Mouse (Mus musculus) embryonic facial prominence, embryonic 11.5 days (tissue): Measurements from ENCODE around the gene Gm5269. TPM values are rescaled to one million over a fixed set of nuclear protein-coding genes. Genes with fewer than 3 reads are reported as not detected.

Experiments used
- ATAC-seq: fragments of 200-750 bp; cut with Nextera tagmentation; replicated peaks from 2 replicates; pipeline ENCODE4 v1.8.0; 2017; ENCODE audit warnings: low read depth; ENCODE audit not compliant: insufficient number of reproducible peaks, low FRiP score, low TSS enrichment
- DNase-seq: peaks from one replicate; pipeline ENCODE4 v3.0.0-alpha.2; 2015; ENCODE audit warnings: low spot score
- H3K27ac ChIP-seq: fragments of 300-500 bp; sonication (generic); replicated peaks from 2 replicates; pipeline ENCODE4 v1.5.1; 2014; ENCODE audit warnings: mild to moderate bottlenecking, low read depth, low read length, control low read depth
- H3K27me3 ChIP-seq: fragments of 300-500 bp; sonication (generic); 2 replicates; pipeline ENCODE4 v1.6.1; 2014; ENCODE audit warnings: mild to moderate bottlenecking, low read length, moderate library complexity, mixed read lengths; ENCODE audit not compliant: control insufficient read depth, insufficient read depth
- H3K36me3 ChIP-seq: fragments of 300-500 bp; sonication (generic); replicated peaks from 2 replicates; pipeline ENCODE4 v1.6.1; 2014; ENCODE audit warnings: low read depth, mild to moderate bottlenecking, low read length, moderate library complexity, mixed read lengths; ENCODE audit not compliant: control insufficient read depth, insufficient read depth
- H3K4me1 ChIP-seq: fragments of 300-500 bp; sonication (generic); 2 replicates; pipeline ENCODE4 v1.6.1; 2014; ENCODE audit warnings: low read length, mixed read lengths; ENCODE audit not compliant: control insufficient read depth, insufficient read depth
- H3K4me2 ChIP-seq: fragments of 300-500 bp; sonication (generic); 2 replicates; pipeline ENCODE4 v1.6.1; 2014; ENCODE audit warnings: low read depth, mild to moderate bottlenecking, control low read depth, low read length, moderate library complexity
- H3K4me3 ChIP-seq: fragments of 300-500 bp; sonication (generic); 2 replicates; pipeline ENCODE4 v1.5.1; 2014; ENCODE audit warnings: low read depth, low read length, control low read depth
- H3K9ac ChIP-seq: fragments of 300-500 bp; sonication (generic); replicated peaks from 2 replicates; pipeline ENCODE4 v1.6.1; 2014; ENCODE audit warnings: mild to moderate bottlenecking, control low read depth, low read length
- H3K9me3 ChIP-seq: fragments of 300-500 bp; sonication (generic); replicated peaks from 2 replicates; pipeline ENCODE4 v1.6.1; 2016; ENCODE audit warnings: mild to moderate bottlenecking, low read length, inconsistent platforms, mixed read lengths; ENCODE audit not compliant: control insufficient read depth
- WGBS: fragments of 180-500 bp; shearing (Covaris S2); extraction: QIAGEN DNeasy Blood & Tissue Kit; methylation state at CpG from one replicate; pipeline ENCODE4 v1.1.7; 2014; 5-methylcytosine and 5-hydroxymethylcytosine counted together
- polyA plus RNA-seq: library from polyadenylated mRNA; unstranded; fragments of >200 nt; fragmentation: Nextera tagmentation; extraction: Ambion mirVana; gene quantifications from 2 replicates; pipeline ENCODE4 v1.2.1, GENCODE M21; 2014

The Gm5269 gene
- polyA plus RNA-seq: not detected in 2 replicates

DNA sequence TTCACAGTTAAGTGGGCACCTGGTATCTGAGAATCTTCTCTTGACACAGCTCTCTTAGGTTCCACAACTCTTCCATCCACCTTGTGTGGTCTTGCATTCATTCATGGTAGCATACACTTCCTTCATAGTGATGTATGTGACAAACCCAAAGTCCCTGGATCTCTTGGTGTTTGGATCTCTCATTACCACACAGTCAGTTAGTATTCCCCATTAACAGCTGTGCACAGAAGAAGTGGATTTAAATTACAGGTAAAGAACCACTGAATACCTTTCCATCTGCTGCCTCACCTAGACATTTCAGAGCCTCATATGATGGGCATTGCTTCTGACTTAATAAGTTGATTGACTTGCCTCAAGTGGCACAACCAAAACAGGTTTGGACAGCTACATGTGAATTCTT lies at the start of gene Gm5269:
Gene Gm5269, minus strand, starts transcription at position 101 of the 400 bp plus-strand sequence.
- H3K4me2 ChIP-seq: no peak within 1 kb of the TSS
- no peak for ATAC-seq

DNA sequence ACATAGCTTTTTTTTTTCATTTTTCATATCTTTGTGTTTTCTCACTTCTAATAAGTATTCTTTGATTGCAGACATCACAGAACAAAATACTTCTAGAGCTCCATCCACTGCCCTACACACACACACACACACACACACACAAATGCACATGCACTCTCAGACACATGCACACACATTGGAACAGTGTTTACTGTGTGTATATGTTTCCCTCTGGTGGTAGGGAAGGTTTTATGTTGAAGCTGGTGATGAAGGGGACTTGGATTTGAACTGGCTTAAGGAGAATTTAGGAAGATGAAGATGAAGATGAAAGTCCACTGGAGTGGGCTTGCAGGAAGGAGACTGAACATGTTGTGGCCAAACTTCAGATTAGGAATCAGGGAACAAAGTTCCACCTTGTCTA lies 41.1 kb upstream of the Gm5269 start:
- H3K4me2 ChIP-seq: no peak overlapping the region
- H3K27ac ChIP-seq: no peak overlapping the region
- no peaks in the 10 kb centered on the region for H3K36me3 ChIP-seq
- H3K9ac ChIP-seq: no peak overlapping the region
- H3K4me1 ChIP-seq: 0 out of 2 replicates have a peak, but pooled peaks cover 2% of the 10 kb centered on the region
- DNase-seq (no peak), ATAC-seq (no peak)
- peaks cover 7% of the 10 kb centered on the region; the same call in 1 of the 2 replicates for H3K27me3 ChIP-seq
- no peaks in the 10 kb centered on the region for H3K9me3 ChIP-seq
- no peak overlapping the region for H3K4me3 ChIP-seq

More for the DNA sequence above, at the start of gene Gm5269:
- no peak within 1 kb of the TSS for H3K27ac ChIP-seq
- no peak within 1 kb of the TSS for H3K9ac ChIP-seq
- H3K4me3 ChIP-seq: no peak within 1 kb of the TSS
- no peak for DNase-seq
- no peaks in the 10 kb centered on the region for H3K9me3 ChIP-seq
- H3K4me1 ChIP-seq: no peaks in the 10 kb centered on the region
- H3K27me3 ChIP-seq: no peaks in the 10 kb centered on the region
- no peaks in the 10 kb centered on the region for H3K36me3 ChIP-seq

DNA sequence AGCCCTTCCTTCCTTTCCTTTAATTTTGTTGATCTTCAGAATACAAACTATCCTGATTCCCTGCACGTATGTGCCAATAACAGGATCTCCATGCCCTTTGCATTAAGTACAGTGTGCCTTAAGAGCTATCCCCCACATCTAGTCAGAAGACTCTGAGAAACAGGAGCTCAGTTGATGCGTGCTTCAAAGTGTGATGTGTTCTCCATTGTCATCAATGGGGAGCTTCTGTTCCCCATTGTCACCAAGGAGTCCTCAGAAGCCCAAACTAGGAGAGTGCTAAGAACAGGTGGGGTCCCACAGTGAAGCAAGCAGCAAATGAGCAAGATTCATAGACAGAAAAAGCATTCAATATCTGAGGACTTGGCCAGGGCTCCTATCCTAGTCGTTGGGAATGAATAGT lies 36.8 kb upstream of the Gm5269 start:
- Histone ChIP-seq H3K27me3 (peaks cover 8% of the 10 kb centered on the region; the same call in 1 of the 2 replicates), H3K36me3 (no peaks in the 10 kb centered on the region), H3K27ac (no peak overlapping the region), H3K4me1 (0 out of 2 replicates have a peak, but pooled peaks cover 4% of the 10 kb centered on the region), H3K4me3 (no peak overlapping the region), H3K4me2 (no peak overlapping the region), H3K9me3 (no peaks in the 10 kb centered on the region), H3K9ac (no peak overlapping the region)
- ATAC-seq (no peak), DNase-seq (no peak)
- 41% methylated on average over 3 of the region's 3 CpGs for WGBS

DNA sequence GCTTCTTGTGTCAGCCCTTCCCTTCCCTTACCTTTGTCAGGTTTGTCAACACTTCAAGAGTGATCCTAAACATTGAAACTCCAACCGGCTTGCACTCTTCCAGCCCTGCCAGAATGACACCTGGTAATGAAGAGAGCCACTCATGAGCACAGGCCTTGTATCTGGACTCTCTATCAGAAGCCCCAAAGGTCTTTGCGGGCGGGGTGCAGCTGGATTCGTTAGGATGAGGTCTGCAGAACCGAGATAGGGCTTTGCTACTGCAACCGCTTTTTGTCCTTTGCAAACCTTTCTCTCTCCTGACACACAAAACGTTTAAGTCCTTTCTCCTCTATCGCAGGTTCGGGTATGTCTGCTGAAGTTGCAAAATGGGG lies 36.3 kb upstream of the Gm5269 start, which contains the start of gene Slc40a1:
Gene Slc40a1, minus strand, starts transcription at position 131 of the 371 bp plus-strand sequence.
- Histone ChIP-seq H3K27ac (no peak within 1 kb of the TSS; the same call in 1 of the 2 replicates), H3K27me3 (peaks cover 8% of the 10 kb centered on the region; the same call in 1 of the 2 replicates), H3K4me3 (peak within 1 kb of the TSS; percentile 58), H3K9ac (peak within 1 kb of the TSS; percentile 44), H3K9me3 (no peaks in the 10 kb centered on the region), H3K36me3 (no peaks in the 10 kb centered on the region), H3K4me1 (0 out of 2 replicates have a peak, but pooled peaks cover 4% of the 10 kb centered on the region), H3K4me2 (peak within 1 kb of the TSS; percentile 89)
- DNase-seq: no peak
- ATAC-seq: no peak
- WGBS: 14% methylated on average over 9 of the region's 9 CpGs

DNA sequence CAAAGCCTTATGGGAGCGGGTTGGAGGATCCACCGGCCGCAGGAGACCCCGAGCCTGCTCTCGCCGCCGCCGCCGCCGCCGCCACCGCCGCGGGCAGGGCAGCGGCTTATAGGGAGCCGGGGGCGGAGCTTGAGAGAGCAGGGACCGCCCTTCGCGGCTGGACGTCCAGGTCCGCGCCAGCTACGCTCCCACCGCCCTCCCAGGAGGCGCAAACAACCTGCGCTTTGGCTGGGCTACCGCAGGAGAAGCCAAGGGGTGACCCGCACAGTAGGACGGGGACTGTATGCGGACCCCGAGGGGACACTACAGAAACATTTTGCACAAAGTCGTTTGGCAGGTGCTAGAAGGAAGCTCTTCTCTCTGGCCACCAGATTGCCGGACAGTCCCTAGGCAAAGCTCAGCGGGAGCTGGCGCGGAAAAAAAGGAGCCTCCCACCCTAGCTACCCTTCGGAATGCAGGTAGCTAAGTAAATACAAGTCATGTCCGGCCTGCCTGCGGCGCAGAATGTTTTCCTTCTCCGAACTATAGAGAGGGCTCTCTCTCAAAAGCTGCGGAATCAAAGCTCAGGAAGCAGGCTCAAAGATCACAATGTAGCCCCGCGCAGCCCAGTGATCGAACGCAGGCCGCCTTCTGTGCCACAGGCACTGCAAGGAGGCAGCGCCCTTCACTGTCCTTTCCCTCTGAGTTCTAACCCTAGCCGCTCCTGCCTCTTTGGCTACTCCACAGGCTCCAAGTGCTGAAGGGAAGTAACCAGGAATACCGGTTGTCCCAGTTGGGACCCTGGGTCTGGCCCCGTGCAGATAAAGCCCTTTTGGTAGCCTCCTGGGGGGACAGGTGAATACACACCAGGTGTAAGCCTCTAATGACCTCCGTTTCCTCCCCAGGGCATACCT lies 35.7 kb upstream of the Gm5269 start:
- Histone ChIP-seq H3K36me3 (no peaks in the 10 kb centered on the region), H3K4me2 (peak overlapping the region; percentile 89), H3K27me3 (peaks cover 8% of the 10 kb centered on the region; the same call in 1 of the 2 replicates), H3K9ac (peak overlapping the region; percentile 44), H3K27ac (no peak overlapping the region; the same call in 1 of the 2 replicates), H3K9me3 (no peaks in the 10 kb centered on the region), H3K4me1 (0 out of 2 replicates have a peak, but pooled peaks cover 4% of the 10 kb centered on the region), H3K4me3 (peak overlapping the region; percentile 58)
- ATAC-seq (peak; percentile 98), DNase-seq (peak; percentile 85)
- WGBS: under 1% methylated on average over 47 of the region's 53 CpGs

DNA sequence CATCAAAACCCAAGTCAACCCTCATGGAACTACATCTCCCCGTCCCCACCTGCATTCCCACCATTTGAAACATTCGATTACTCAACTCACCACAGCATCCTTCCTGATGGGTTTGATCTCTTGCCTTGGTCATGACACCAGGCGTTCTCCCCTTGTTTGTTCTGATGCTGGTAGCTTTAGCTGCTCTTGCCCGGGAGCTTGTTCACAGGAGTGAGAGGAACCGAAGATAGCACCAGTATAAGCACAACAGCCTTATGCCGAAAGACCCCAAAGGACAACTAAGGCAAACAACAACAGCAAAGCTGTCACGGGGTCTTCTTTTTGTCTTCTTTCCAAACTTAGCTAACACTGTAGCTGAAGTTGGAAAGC lies 35.0 kb upstream of the Gm5269 start:
- DNase-seq (peak; percentile 10), ATAC-seq (peak; percentile 63)
- no peaks in the 10 kb centered on the region for H3K9me3 ChIP-seq
- peak overlapping the region; percentile 44 for H3K9ac ChIP-seq
- H3K4me2 ChIP-seq: peak overlapping the region; percentile 89
- H3K36me3 ChIP-seq: no peaks in the 10 kb centered on the region
- H3K4me1 ChIP-seq: 0 out of 2 replicates have a peak, but pooled peaks cover 4% of the 10 kb centered on the region
- no peak overlapping the region for H3K27ac ChIP-seq
- 9% methylated on average over 7 of the region's 7 CpGs for WGBS
- H3K4me3 ChIP-seq: peak overlapping the region; percentile 58
- peaks cover 8% of the 10 kb centered on the region; the same call in 1 of the 2 replicates for H3K27me3 ChIP-seq

DNA sequence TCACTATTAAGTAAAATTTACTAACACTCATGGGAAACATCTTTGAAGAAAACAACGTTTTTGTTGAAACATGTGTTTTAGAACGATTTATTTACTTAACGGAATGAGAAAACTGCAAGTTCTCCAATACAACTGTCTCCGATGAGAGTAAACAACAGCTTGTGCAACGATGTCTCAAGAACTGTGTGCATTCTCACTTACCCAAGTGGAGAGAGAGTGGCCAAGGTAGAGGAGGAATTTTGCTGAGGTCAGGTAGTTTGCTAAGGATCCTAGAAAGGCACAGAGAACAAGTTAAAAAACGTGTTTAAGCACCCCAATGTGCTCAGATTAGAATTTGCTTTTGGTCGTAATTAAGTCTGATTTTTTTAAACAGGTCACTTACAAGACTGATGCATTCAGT lies 34.4 kb upstream of the Gm5269 start:
- ATAC-seq (no peak), DNase-seq (no peak)
- no peaks in the 10 kb centered on the region for H3K9me3 ChIP-seq
- peaks cover 8% of the 10 kb centered on the region; the same call in 1 of the 2 replicates for H3K27me3 ChIP-seq
- H3K9ac ChIP-seq: no peak overlapping the region
- 0 out of 2 replicates have a peak, but pooled peaks cover 4% of the 10 kb centered on the region for H3K4me1 ChIP-seq
- no peaks in the 10 kb centered on the region for H3K36me3 ChIP-seq
- no peak overlapping the region for H3K4me3 ChIP-seq
- WGBS: 68% methylated on average over 7 of the region's 7 CpGs
- H3K27ac ChIP-seq: no peak overlapping the region
- H3K4me2 ChIP-seq: no peak overlapping the region

DNA sequence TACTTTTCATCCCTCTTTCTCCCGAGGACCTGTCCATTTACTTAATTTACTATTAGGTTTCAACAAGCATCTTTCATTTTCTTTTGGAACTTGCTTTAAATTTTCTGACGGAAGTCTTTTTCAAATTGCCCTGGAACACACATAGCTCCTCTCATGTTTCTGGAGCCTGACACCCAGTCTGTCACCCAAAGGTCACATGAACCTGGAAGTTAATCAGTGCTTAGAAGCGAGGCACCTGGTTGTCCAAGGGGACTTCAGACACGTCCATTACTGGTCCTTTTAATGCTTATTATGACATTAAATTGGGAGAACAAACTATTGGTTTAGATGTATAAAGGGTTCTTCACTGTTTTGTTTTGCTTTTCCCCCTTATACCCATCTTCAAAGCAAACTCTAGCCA lies 33.2 kb upstream of the Gm5269 start:
- no peak overlapping the region for H3K4me3 ChIP-seq
- H3K36me3 ChIP-seq: no peaks in the 10 kb centered on the region
- no peaks in the 10 kb centered on the region for H3K9me3 ChIP-seq
- 0 out of 2 replicates have a peak, but pooled peaks cover 4% of the 10 kb centered on the region for H3K4me1 ChIP-seq
- no peak overlapping the region for H3K9ac ChIP-seq
- 60% methylated on average over 4 of the region's 4 CpGs for WGBS
- peaks cover 8% of the 10 kb centered on the region; the same call in 1 of the 2 replicates for H3K27me3 ChIP-seq
- DNase-seq (no peak), ATAC-seq (no peak)
- H3K4me2 ChIP-seq: no peak overlapping the region
- no peak overlapping the region for H3K27ac ChIP-seq
